Mouse (Mus musculus): Measurements from ENCODE around the gene Bin2. TPM values are rescaled to one million over a fixed set of nuclear protein-coding genes. Genes with fewer than 3 reads are reported as not detected.
"Not testable (repeated sequence)": the region's sequence is repeated elsewhere in the genome, so short reads cannot be mapped to it uniquely, and the experiment has no call there.

Bin2 gene
- polyA plus RNA-seq, 1 experiment: 114 TPM

DNA sequence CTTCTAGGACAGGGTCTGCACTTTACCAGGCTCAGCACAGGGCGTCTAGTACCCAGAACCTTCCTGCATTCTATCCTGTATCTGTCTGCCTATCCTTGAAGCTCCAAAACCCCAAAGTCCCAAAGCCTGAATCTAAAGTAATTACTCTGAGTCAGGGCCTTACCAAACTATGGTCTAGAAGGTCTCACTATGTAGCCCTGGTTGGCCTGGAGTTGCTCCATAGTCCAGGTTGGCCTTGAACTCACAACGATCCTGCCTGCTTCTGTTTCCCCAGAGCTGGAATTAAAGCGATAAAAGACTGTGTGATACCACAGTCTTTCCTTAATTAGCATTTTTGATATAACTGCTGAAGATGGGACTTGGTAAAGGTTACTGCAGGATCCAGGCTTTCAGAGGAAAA lies 44.9 kb downstream of the Bin2 start:
- peaks cover 14% of the 10 kb centered on the region for H3K4me1 ChIP-seq (replicated peaks; ENCODE audit: control insufficient read depth, insufficient read depth, low read length)
- no peak for DNase-seq
- no peaks in the 10 kb centered on the region for H3K27me3 ChIP-seq (ENCODE audit: control insufficient read depth, insufficient read depth, low read length)
- WGBS: 98% methylated on average over 3 of the region's 3 CpGs
- no peak overlapping the region for H3K4me3 ChIP-seq (ENCODE audit: control insufficient read depth, insufficient read depth, low read length)
- no peak overlapping the region for H3K27ac ChIP-seq (ENCODE audit: control insufficient read depth, insufficient read depth, low read length)
- TF ChIP-seq CTCF (IDR thresholded peaks at IDR 0.05; ENCODE audit: borderline replicate concordance, control insufficient read depth, extremely low read depth, insufficient read depth, low read length, poor library complexity) (no peak), POLR2A (IDR thresholded peaks at IDR 0.05; ENCODE audit: control insufficient read depth, extremely low read depth, insufficient read depth, low read length, poor library complexity) (no peak)
- peaks cover 5% of the 10 kb centered on the region; the same call in 1 of the 2 replicates for H3K36me3 ChIP-seq (ENCODE audit: control insufficient read depth, insufficient read depth, low read length)

DNA sequence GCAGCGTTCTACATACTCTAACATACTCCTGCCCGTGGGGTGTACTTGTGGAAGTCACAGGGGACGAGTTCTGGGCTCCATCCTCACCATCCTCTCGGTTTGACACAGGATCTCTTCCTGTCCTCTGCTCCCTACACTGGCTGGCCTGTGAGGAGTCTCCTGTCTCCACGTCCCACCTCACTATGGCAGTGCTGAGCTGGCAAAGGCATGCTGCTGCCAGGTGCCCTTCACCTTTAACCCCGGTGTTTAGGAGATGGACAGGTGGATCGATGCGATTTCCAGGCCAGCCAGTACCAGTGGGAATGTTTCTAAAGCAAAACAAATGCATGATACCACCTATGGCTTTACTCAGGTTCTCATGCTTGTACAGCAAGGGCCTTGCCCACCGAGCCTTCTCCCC lies 45.6 kb downstream of the Bin2 start:
- H3K36me3 ChIP-seq (ENCODE audit: control insufficient read depth, insufficient read depth, low read length): peaks cover 10% of the 10 kb centered on the region
- TF ChIP-seq POLR2A (IDR thresholded peaks at IDR 0.05; ENCODE audit: control insufficient read depth, extremely low read depth, insufficient read depth, low read length, poor library complexity) (no peak), CTCF (IDR thresholded peaks at IDR 0.05; ENCODE audit: borderline replicate concordance, control insufficient read depth, extremely low read depth, insufficient read depth, low read length, poor library complexity) (no peak)
- H3K27ac ChIP-seq (ENCODE audit: control insufficient read depth, insufficient read depth, low read length): no peak overlapping the region
- H3K4me1 ChIP-seq (replicated peaks; ENCODE audit: control insufficient read depth, insufficient read depth, low read length): peaks cover 14% of the 10 kb centered on the region
- 97% methylated on average over 9 of the region's 9 CpGs for whole genome bisulfite sequencing
- DNase-seq: no peak
- no peak overlapping the region for H3K4me3 ChIP-seq (ENCODE audit: control insufficient read depth, insufficient read depth, low read length)
- H3K27me3 ChIP-seq (ENCODE audit: control insufficient read depth, insufficient read depth, low read length): no peaks in the 10 kb centered on the region

DNA sequence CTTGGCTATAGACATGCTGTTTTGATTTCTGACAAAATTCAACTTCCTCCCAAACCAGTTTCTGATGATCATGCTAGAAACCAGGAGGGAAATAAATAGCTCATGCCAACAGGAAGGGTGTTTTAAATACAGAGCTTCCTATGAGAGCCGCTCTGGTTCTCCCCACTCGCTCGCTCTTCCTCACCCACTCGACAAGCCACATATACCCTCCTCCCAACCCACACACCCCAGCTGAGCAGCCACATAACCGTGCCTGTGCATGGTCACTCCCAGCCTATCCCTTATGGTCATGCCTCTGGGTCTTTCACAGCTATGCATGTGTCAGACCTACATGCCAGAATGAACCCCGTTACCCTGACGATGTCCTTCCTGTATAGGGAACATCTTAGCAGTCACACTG lies 47.2 kb downstream of the Bin2 start:
- 30% methylated on average over 7 of the region's 7 CpGs for WGBS
- DNase-seq: no peak
- no peak overlapping the region for H3K27ac ChIP-seq (ENCODE audit: control insufficient read depth, insufficient read depth, low read length)

DNA sequence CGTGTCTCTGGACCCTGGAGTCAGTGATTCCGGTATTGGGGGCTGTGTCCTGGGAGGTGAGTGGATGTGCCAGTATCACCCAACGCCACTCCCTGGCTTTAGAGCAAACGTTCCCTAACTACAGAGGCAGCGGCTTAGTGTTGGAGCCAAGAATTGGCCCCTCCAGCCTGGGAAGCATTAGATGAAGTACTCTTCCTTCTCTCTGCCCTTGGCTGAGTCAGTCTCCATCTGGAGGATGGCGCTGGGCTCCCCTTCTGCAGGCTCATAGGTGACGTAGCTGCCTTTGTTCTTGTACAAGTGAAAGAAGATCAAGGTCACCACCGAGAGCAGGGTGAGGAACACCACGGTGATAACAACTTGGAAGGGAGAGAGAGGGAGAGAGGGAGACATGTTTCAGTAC lies 47.7 kb downstream of the Bin2 start:
- not testable (repeated sequence) for DNase-seq; H3K4me3 ChIP-seq (ENCODE audit: control insufficient read depth, insufficient read depth, low read length); H3K27me3 ChIP-seq (ENCODE audit: control insufficient read depth, insufficient read depth, low read length); H3K27ac ChIP-seq (ENCODE audit: control insufficient read depth, insufficient read depth, low read length)
- Histone ChIP-seq H3K36me3 (ENCODE audit: control insufficient read depth, insufficient read depth, low read length) (peaks cover 21% of the 10 kb centered on the region), H3K4me1 (replicated peaks; ENCODE audit: control insufficient read depth, insufficient read depth, low read length) (peaks cover 15% of the 10 kb centered on the region)
- 54% methylated on average over 9 of the region's 9 CpGs for WGBS

More for the DNA sequence above, 47.2 kb downstream of the Bin2 start:
- Histone ChIP-seq H3K36me3 (ENCODE audit: control insufficient read depth, insufficient read depth, low read length) (peaks cover 21% of the 10 kb centered on the region), H3K4me3 (ENCODE audit: control insufficient read depth, insufficient read depth, low read length) (no peak overlapping the region), H3K27me3 (ENCODE audit: control insufficient read depth, insufficient read depth, low read length) (no peaks in the 10 kb centered on the region), H3K4me1 (replicated peaks; ENCODE audit: control insufficient read depth, insufficient read depth, low read length) (peaks cover 14% of the 10 kb centered on the region)
- TF ChIP-seq POLR2A (IDR thresholded peaks at IDR 0.05; ENCODE audit: control insufficient read depth, extremely low read depth, insufficient read depth, low read length, poor library complexity) (no peak), CTCF (IDR thresholded peaks at IDR 0.05; ENCODE audit: borderline replicate concordance, control insufficient read depth, extremely low read depth, insufficient read depth, low read length, poor library complexity) (no peak)

DNA sequence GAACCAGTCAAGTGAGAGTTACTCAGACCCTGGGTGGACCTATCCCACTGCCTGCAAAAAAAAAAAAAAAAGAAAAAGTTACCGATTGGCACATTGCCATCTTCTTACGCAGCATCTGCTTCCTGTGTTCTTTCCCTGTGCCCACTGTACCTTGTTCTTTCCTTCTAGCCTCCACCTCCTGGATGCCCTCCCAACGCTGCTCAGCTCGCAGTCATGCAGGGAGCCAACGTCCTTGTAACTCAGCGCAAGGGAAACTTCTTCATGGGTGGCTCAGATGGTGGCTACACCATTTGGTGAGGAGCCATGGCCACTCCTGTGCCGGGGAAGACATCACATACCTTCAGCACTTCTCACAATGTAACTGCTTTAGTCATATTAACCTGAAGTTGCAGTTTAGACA lies 50.2 kb downstream of the Bin2 start:
- peaks cover 24% of the 10 kb centered on the region for H3K4me1 ChIP-seq (replicated peaks; ENCODE audit: control insufficient read depth, insufficient read depth, low read length)
- TF ChIP-seq CTCF (IDR thresholded peaks at IDR 0.05; ENCODE audit: borderline replicate concordance, control insufficient read depth, extremely low read depth, insufficient read depth, low read length, poor library complexity): no peak
- no peak for TF ChIP-seq POLR2A (IDR thresholded peaks at IDR 0.05; ENCODE audit: control insufficient read depth, extremely low read depth, insufficient read depth, low read length, poor library complexity)
- 65% methylated on average over 7 of the region's 7 CpGs for WGBS
- H3K27ac ChIP-seq (ENCODE audit: control insufficient read depth, insufficient read depth, low read length): no peak overlapping the region
- no peak for DNase-seq
- no peaks in the 10 kb centered on the region for H3K27me3 ChIP-seq (ENCODE audit: control insufficient read depth, insufficient read depth, low read length)
- peaks cover 21% of the 10 kb centered on the region for H3K36me3 ChIP-seq (ENCODE audit: control insufficient read depth, insufficient read depth, low read length)
- H3K4me3 ChIP-seq (ENCODE audit: control insufficient read depth, insufficient read depth, low read length): no peak overlapping the region

DNA sequence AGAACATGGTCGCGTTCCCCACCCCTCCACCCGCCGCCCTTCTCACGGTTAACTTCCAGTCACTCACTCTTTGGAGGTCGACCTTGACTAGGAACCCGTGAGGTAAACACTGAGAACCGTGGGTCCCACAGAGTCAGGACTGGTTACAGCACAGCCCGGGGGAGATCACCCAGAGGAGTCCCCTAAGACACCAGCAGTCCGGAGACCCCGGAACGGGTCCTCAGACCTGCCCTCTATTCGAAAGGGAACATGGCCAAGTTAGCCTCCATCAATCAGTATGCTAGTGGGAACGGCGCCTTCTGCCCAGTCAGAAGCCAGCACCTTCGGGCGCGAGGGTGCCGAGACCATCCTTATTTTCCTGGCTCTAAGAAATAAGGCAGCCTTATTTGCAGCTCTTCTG lies 53.1 kb downstream of the Bin2 start:
- H3K4me1 ChIP-seq (replicated peaks; ENCODE audit: control insufficient read depth, insufficient read depth, low read length): peaks cover 18% of the 10 kb centered on the region
- no peaks in the 10 kb centered on the region for H3K27me3 ChIP-seq (ENCODE audit: control insufficient read depth, insufficient read depth, low read length)
- H3K4me3 ChIP-seq (ENCODE audit: control insufficient read depth, insufficient read depth, low read length): peak overlapping the region; percentile 61
- WGBS: 1% methylated on average over 19 of the region's 19 CpGs
- TF ChIP-seq CTCF (IDR thresholded peaks at IDR 0.05; ENCODE audit: borderline replicate concordance, control insufficient read depth, extremely low read depth, insufficient read depth, low read length, poor library complexity): no peak
- no peak for TF ChIP-seq POLR2A (IDR thresholded peaks at IDR 0.05; ENCODE audit: control insufficient read depth, extremely low read depth, insufficient read depth, low read length, poor library complexity)
- no peak for DNase-seq
- H3K27ac ChIP-seq (ENCODE audit: control insufficient read depth, insufficient read depth, low read length): peak overlapping the region; percentile 25; the same call in 1 of the 2 replicates
- H3K36me3 ChIP-seq (ENCODE audit: control insufficient read depth, insufficient read depth, low read length): peaks cover 21% of the 10 kb centered on the region

DNA sequence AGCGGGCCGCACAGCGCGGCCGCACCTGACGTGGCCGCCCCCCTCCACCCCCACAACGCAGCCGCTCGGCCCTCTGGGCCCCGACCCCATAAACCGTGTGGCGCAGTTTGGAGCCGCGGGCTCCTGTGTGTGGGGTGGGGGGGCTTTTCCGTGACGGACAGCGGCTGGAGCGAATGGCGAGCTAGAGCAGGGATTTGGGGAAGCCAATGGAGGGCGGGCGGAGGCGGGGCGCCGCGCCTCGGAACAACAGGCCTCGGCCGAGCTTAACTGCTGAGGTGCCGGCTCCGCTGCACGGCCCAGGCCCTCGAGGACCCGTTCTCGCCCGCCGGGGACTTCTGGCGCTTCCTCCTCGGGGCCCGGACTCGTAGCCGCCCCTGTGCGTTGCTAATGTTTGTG lies 53.5 kb downstream of the Bin2 start:
- DNase-seq: peak; percentile 82
- Histone ChIP-seq H3K4me1 (replicated peaks; ENCODE audit: control insufficient read depth, insufficient read depth, low read length) (peaks cover 18% of the 10 kb centered on the region), H3K4me3 (ENCODE audit: control insufficient read depth, insufficient read depth, low read length) (peak overlapping the region; percentile 61), H3K27ac (ENCODE audit: control insufficient read depth, insufficient read depth, low read length) (peak overlapping the region; percentile 55; the same call in 1 of the 2 replicates), H3K27me3 (ENCODE audit: control insufficient read depth, insufficient read depth, low read length) (no peaks in the 10 kb centered on the region), H3K36me3 (ENCODE audit: control insufficient read depth, insufficient read depth, low read length) (peaks cover 19% of the 10 kb centered on the region)
- TF ChIP-seq CTCF (IDR thresholded peaks at IDR 0.05; ENCODE audit: borderline replicate concordance, control insufficient read depth, extremely low read depth, insufficient read depth, low read length, poor library complexity) (no peak), POLR2A (IDR thresholded peaks at IDR 0.05; ENCODE audit: control insufficient read depth, extremely low read depth, insufficient read depth, low read length, poor library complexity) (peak; percentile 47; the same call in 1 of the 2 replicates)
- WGBS: under 1% methylated on average over 42 of the region's 43 CpGs

Data from thymus, adult 2 months (tissue).